Comparison of ENCODE assay signal across 11 mouse cellular contexts in genomic region chr12:89530679-89531350, GRCm38 (mm10).
DNase-seq lines count a peak whose midpoint lies in the region; ATAC-seq and TF ChIP-seq lines count a peak whose summit lies in the region.
"Had no signal": no experiment of that assay in that cellular context is flagged by ENCODE, and none has a peak within 500 bp of the region (broad histone marks: within the 10 kb centered on the region; RNA-seq: fewer than 3 reads in every experiment).

No protein-coding gene starts in this region.

- no peak overlapping the region for H3K9ac ChIP-seq in intestine, postnatal 0 days (ENCODE audit: low read depth, low read length)
- H3K9ac ChIP-seq in intestine, embryonic 15.5 days = no peak overlapping the region
- H3K9ac ChIP-seq in forebrain, embryonic 13.5 days = no peak overlapping the region
- no peak overlapping the region for H3K9ac ChIP-seq in midbrain, embryonic 11.5 days (ENCODE audit: low read length)
- H3K9ac ChIP-seq: lung, embryonic 15.5 days had no signal

- no peaks in the 10 kb centered on the region for H3K27me3 ChIP-seq in intestine, postnatal 0 days (replicated peaks; ENCODE audit: control insufficient read depth, insufficient read depth, low read length)
- H3K27me3 ChIP-seq in intestine, embryonic 15.5 days (replicated peaks) = no peaks in the 10 kb centered on the region
- H3K27me3 ChIP-seq in forebrain, embryonic 13.5 days = no peaks in the 10 kb centered on the region
- no peaks in the 10 kb centered on the region for H3K27me3 ChIP-seq in midbrain, embryonic 11.5 days (ENCODE audit: control insufficient read depth, insufficient read depth, low read length)
- H3K27me3 ChIP-seq: lung, embryonic 15.5 days had no signal

- no peak overlapping the region for H3K4me3 ChIP-seq in intestine, postnatal 0 days (ENCODE audit: low read depth, low read length)
- no peak overlapping the region for H3K4me3 ChIP-seq in intestine, embryonic 15.5 days (replicated peaks)
- H3K4me3 ChIP-seq in forebrain, embryonic 13.5 days = no peak overlapping the region
- no peak overlapping the region for H3K4me3 ChIP-seq in midbrain, embryonic 11.5 days (ENCODE audit: low read depth, low read length)
- H3K4me3 ChIP-seq: heart, embryonic 10.5 days; lung, embryonic 15.5 days had no signal

- H3K36me3 ChIP-seq in intestine, postnatal 0 days (ENCODE audit: control insufficient read depth, insufficient read depth) = no peaks in the 10 kb centered on the region
- H3K36me3 ChIP-seq in intestine, embryonic 15.5 days = no peaks in the 10 kb centered on the region
- H3K36me3 ChIP-seq in forebrain, embryonic 13.5 days (ENCODE audit: poor library complexity, severe bottlenecking) = no peaks in the 10 kb centered on the region
- no peaks in the 10 kb centered on the region for H3K36me3 ChIP-seq in midbrain, embryonic 11.5 days (ENCODE audit: control insufficient read depth, insufficient read depth, low read length)
- H3K36me3 ChIP-seq: heart, embryonic 10.5 days; lung, embryonic 15.5 days had no signal

- peak; percentile 55 for TF ChIP-seq CTCF in intestine, postnatal 0 days (IDR thresholded peaks at IDR 0.05; ENCODE audit: low read depth)

- no peak overlapping the region for H3K27ac ChIP-seq in intestine, postnatal 0 days (ENCODE audit: low read depth, low read length)
- H3K27ac ChIP-seq in intestine, embryonic 15.5 days = no peak overlapping the region
- H3K27ac ChIP-seq in forebrain, embryonic 13.5 days = no peak overlapping the region
- no peak overlapping the region for H3K27ac ChIP-seq in midbrain, embryonic 11.5 days (ENCODE audit: low read depth, low read length)
- H3K27ac ChIP-seq: heart, embryonic 10.5 days; lung, embryonic 15.5 days had no signal

- no peaks in the 10 kb centered on the region for H3K9me3 ChIP-seq in intestine, postnatal 0 days (ENCODE audit: control insufficient read depth)
- no peaks in the 10 kb centered on the region for H3K9me3 ChIP-seq in intestine, embryonic 15.5 days
- no peaks in the 10 kb centered on the region for H3K9me3 ChIP-seq in forebrain, embryonic 13.5 days (replicated peaks)
- H3K9me3 ChIP-seq in midbrain, embryonic 11.5 days (ENCODE audit: control insufficient read depth, low read length) = no peaks in the 10 kb centered on the region
- H3K9me3 ChIP-seq: heart, embryonic 10.5 days; lung, embryonic 15.5 days had no signal

- peak; percentile 24 for DNase-seq in WW6 (ENCODE audit: low read depth, low spot score)
- peak; percentile 87 for DNase-seq in midbrain, embryonic 11.5 days (ENCODE audit: low spot score, missing footprints)
- no peak for DNase-seq in adrenal gland, postnatal 25 days
- DNase-seq in gastrocnemius, adult 8-10 months (ENCODE audit: low spot score in 2 of 2) = no peak
- no peak for DNase-seq in heart, adult 8-10 months (ENCODE audit: low spot score)
- DNase-seq: kidney, postnatal 36 days had no signal

- 32% methylated on average over 4 of the region's 4 CpGs for WGBS in intestine, postnatal 0 days
- WGBS in intestine, embryonic 15.5 days = 21% methylated on average over 4 of the region's 4 CpGs
- 1% methylated on average over 4 of the region's 4 CpGs for WGBS in forebrain, embryonic 13.5 days
- WGBS in midbrain, embryonic 11.5 days = 6% methylated on average over 4 of the region's 4 CpGs

- no peaks in the 10 kb centered on the region for H3K4me1 ChIP-seq in intestine, postnatal 0 days (replicated peaks; ENCODE audit: control insufficient read depth, insufficient read depth, low read length)
- H3K4me1 ChIP-seq in intestine, embryonic 15.5 days (replicated peaks) = no peaks in the 10 kb centered on the region
- peaks cover 4% of the 10 kb centered on the region; the same call in 1 of the 2 replicates for H3K4me1 ChIP-seq in forebrain, embryonic 13.5 days
- H3K4me1 ChIP-seq in midbrain, embryonic 11.5 days (ENCODE audit: control insufficient read depth, insufficient read depth, low read length) = no peaks in the 10 kb centered on the region; the same call in 1 of the 2 replicates
- H3K4me1 ChIP-seq: heart, embryonic 10.5 days; lung, embryonic 15.5 days had no signal

- no peak for ATAC-seq in intestine, postnatal 0 days
- no peak for ATAC-seq in intestine, embryonic 15.5 days
- peak; percentile 75; the same call in 1 of the 2 replicates for ATAC-seq in forebrain, embryonic 13.5 days
- peak; percentile 94 for ATAC-seq in midbrain, embryonic 11.5 days (ENCODE audit: low FRiP score)

- no peak overlapping the region for H3K4me2 ChIP-seq in intestine, postnatal 0 days (replicated peaks; ENCODE audit: low read depth)
- H3K4me2 ChIP-seq in intestine, embryonic 15.5 days (replicated peaks) = no peak overlapping the region
- H3K4me2 ChIP-seq in forebrain, embryonic 13.5 days = no peak overlapping the region
- no peak overlapping the region for H3K4me2 ChIP-seq in midbrain, embryonic 11.5 days
- H3K4me2 ChIP-seq: lung, embryonic 15.5 days had no signal

Comparison
In these comparisons a context has a peak if more than half of its experiments do, and no peak if none do; other contexts are left out.
1. ATAC-seq: peak in forebrain, embryonic 13.5 days (single experiment) and midbrain, embryonic 11.5 days (single experiment); none in intestine, postnatal 0 days (single experiment) and intestine, embryonic 15.5 days (single experiment).
2. DNase-seq: peak in WW6 (single experiment) and midbrain, embryonic 11.5 days (single experiment); none in adrenal gland, postnatal 25 days (single experiment), gastrocnemius, adult 8-10 months (0 of 2) and heart, adult 8-10 months (single experiment).